Mouse (Mus musculus) heart, postnatal 0 days (tissue): ENCODE measurements at regions not wholly inside any gene's neighbourhood (a gene's known extent, or its start where the extent isn't known, plus 50 kb on each side); places are given as distances from the start of the nearest gene placed in this dataset.

Experiments
- CTCF ChIP-seq: IDR thresholded peaks from 2 replicates; pipeline ENCODE4 v1.5.1; 2016; ENCODE audit warnings: antibody characterized with exemption, control low read depth, low read depth
- EP300 ChIP-seq: IDR thresholded peaks from 2 replicates; pipeline ENCODE4 v1.6.1; 2016; ENCODE audit warnings: antibody characterized with exemption, low read depth

DNA sequence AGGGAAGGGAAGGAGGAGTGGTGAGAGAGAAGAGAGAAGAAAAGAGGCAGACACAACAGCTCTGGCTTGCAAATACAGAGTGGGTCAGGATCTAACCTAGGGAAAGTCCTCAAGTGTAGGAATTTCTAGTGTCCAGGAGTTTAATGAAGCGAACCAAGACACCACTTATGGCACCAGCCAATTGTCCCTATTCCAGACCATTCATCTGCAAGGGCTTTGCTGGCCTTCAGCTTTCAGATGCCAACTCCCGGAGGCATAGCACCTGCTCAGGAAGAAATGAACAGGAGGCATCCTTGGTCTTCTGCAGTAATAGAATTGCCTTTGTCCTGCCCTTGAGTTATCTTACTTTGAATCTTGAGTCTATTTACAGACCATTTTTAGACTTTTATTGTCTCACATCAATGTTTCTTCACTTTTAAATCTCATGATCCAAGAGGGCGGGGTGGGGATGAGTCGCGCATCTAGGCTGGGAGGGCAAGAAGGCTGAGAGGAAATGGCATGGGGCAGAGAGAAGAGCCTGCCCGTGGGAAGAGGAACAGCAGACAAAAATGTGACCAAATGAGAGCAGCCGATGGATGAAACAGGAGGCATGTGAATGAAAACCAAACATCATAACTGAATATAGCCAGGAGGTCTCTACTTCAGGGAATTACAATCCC, 190.1 kb upstream of the Hmga2 start:
- TF ChIP-seq CTCF (no peak), EP300 (no peak)
